Mouse (Mus musculus) forebrain, embryonic 12.5 days (tissue): ENCODE data around the gene Tigd3. TPM values are rescaled to one million over a fixed set of nuclear protein-coding genes. Genes with fewer than 3 reads are reported as not detected.

Experiments used
- ATAC-seq: fragments of 200-750 bp; cut with Nextera tagmentation; 2 replicates; pipeline ENCODE4 v1.8.0; 2017; ENCODE audit warnings: moderate TSS enrichment; ENCODE audit not compliant: low FRiP score
- H3K27ac ChIP-seq: fragments of 300-500 bp; sonication (generic); 2 replicates; pipeline ENCODE4 v1.5.1; 2016; ENCODE audit warnings: mild to moderate bottlenecking
- H3K27me3 ChIP-seq: fragments of 300-500 bp; sonication (generic); 2 replicates; pipeline ENCODE4 v1.6.1; 2016; ENCODE audit warnings: mild to moderate bottlenecking
- H3K36me3 ChIP-seq: fragments of 300-500 bp; sonication (generic); replicated peaks from 2 replicates; pipeline ENCODE4 v1.6.1; 2016; ENCODE audit warnings: mild to moderate bottlenecking
- H3K4me1 ChIP-seq: fragments of 300-500 bp; sonication (generic); 2 replicates; pipeline ENCODE4 v1.6.1; 2016
- H3K4me2 ChIP-seq: fragments of 300-500 bp; sonication (generic); 2 replicates; pipeline ENCODE4 v1.6.1; 2016; ENCODE audit warnings: mild to moderate bottlenecking, moderate library complexity
- H3K4me3 ChIP-seq: fragments of 300-500 bp; sonication (generic); replicated peaks from 2 replicates; pipeline ENCODE4 v1.5.1; 2016; ENCODE audit warnings: mild to moderate bottlenecking
- H3K9ac ChIP-seq: fragments of 300-500 bp; sonication (generic); 2 replicates; pipeline ENCODE4 v1.6.1; 2016; ENCODE audit warnings: mild to moderate bottlenecking
- H3K9me3 ChIP-seq: fragments of 300-500 bp; sonication (generic); 2 replicates; pipeline ENCODE4 v1.6.1; 2016
- WGBS: fragments of 180-500 bp; shearing (Covaris S2); methylation state at CpG from one replicate; pipeline ENCODE4 v1.1.7; 2016; 5-methylcytosine and 5-hydroxymethylcytosine counted together
- polyA plus RNA-seq: library from polyadenylated mRNA; unstranded; fragments of >200 nt; fragmentation: Nextera tagmentation; extraction: Ambion mirVana; gene quantifications from 2 replicates; pipeline ENCODE4 v1.2.1, GENCODE M21; 2016

Gene Tigd3
- 11.1 and 12.8 TPM in 2 replicates for polyA plus RNA-seq

DNA sequence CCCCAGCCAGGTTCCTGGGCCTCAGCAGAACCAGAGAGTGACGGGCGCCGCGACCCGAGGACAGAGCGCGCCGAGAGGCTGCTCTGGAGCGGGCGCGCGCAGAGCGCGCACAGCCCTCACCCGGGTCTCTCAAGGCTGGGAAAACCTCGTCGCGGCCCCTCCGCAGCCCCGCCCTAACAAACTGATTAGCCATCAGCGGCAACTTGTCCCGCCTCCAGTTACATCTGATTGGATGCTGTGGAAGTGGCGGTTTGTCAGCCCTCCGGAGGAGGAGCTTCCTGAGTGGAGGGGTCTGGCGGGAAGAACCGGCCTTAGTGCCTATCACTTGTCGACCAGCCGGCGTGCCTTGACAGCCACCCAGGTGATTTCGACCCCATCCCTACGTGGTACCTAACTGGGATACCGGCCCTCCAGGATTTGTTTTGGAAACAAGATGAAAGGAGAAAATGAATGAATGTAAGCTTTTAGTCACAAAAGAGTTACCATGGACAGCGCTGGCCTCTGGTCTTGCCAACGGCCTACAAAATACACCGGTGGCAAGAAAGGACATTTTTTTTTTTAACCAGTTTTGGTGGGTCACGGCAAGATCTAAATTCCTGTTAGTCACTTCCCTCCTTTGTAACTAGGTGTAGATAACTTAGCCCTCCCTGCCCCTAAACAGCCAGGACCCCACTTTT is at the start of gene Tigd3:
TSS of gene Tigd3 (minus strand) at position 148 of the 677 bp plus-strand sequence.
- H3K4me2 ChIP-seq, result peak within 1 kb of the TSS; percentile 80
- H3K9ac ChIP-seq, result peak within 1 kb of the TSS; percentile 94
- peaks cover 21% of the 10 kb centered on the region for H3K4me1 ChIP-seq
- peaks cover 49% of the 10 kb centered on the region for H3K36me3 ChIP-seq
- peak; percentile 98 for ATAC-seq
- WGBS, result 5% methylated on average over 36 of the region's 36 CpGs
- no peaks in the 10 kb centered on the region for H3K9me3 ChIP-seq
- H3K27me3 ChIP-seq, result no peaks in the 10 kb centered on the region
- H3K27ac ChIP-seq, result peak within 1 kb of the TSS; percentile 83
- H3K4me3 ChIP-seq, result peak within 1 kb of the TSS; percentile 70

DNA sequence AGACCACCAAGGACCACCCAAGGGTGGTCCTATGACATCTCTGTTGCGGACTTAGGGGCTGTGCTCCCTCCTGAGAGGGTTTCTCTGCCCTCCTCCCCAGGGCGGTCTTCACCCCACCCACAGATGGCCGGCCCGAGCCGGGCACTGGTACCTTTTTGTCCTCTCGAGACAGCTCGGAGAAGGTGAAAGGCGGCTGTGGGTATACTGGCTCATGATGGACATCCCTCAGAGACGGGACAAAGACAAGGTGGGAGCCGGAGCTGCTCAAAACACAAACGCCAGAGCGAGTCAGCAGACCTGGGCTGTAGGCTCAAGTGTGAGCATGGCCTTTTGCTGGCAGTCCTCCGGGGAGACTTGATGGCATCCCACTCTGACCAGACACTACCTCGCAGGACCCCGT is 49.5 kb upstream of the Tigd3 start:
- H3K27ac ChIP-seq, result no peak overlapping the region
- 94% methylated on average over 15 of the region's 15 CpGs for WGBS
- H3K4me1 ChIP-seq, result 0 out of 2 replicates have a peak, but pooled peaks cover under 1% of the 10 kb centered on the region
- ATAC-seq, result no peak
- no peak overlapping the region for H3K9ac ChIP-seq
- H3K36me3 ChIP-seq, result peaks cover 78% of the 10 kb centered on the region
- H3K9me3 ChIP-seq, result no peaks in the 10 kb centered on the region
- no peak overlapping the region for H3K4me2 ChIP-seq
- no peaks in the 10 kb centered on the region for H3K27me3 ChIP-seq
- no peak overlapping the region for H3K4me3 ChIP-seq

DNA sequence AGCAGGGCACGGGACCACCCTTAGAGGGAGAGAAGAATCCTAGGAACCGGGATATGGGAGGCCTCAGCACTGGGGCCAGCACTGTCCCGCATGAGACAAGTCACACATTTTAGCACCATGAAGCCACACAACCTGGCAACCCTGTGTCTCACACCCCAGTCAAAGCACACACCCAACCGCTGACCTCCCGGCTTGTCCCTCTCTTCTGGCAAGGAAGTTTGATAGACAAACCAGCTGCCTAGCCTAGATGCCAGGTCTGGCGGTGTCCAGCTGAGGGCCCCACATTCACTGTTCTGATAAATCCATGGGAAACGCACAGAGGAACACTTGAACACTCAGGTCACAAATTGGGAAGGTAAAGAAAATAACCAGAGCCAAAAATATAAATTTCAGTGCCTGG is 48.6 kb upstream of the Tigd3 start:
- no peak overlapping the region for H3K4me3 ChIP-seq
- no peak overlapping the region for H3K9ac ChIP-seq
- H3K36me3 ChIP-seq, result peaks cover 70% of the 10 kb centered on the region
- ATAC-seq, result no peak
- H3K9me3 ChIP-seq, result no peaks in the 10 kb centered on the region
- WGBS, result 91% methylated on average over 7 of the region's 7 CpGs
- no peak overlapping the region for H3K4me2 ChIP-seq
- H3K27me3 ChIP-seq, result no peaks in the 10 kb centered on the region
- no peak overlapping the region for H3K27ac ChIP-seq
- peaks cover 9% of the 10 kb centered on the region for H3K4me1 ChIP-seq

DNA sequence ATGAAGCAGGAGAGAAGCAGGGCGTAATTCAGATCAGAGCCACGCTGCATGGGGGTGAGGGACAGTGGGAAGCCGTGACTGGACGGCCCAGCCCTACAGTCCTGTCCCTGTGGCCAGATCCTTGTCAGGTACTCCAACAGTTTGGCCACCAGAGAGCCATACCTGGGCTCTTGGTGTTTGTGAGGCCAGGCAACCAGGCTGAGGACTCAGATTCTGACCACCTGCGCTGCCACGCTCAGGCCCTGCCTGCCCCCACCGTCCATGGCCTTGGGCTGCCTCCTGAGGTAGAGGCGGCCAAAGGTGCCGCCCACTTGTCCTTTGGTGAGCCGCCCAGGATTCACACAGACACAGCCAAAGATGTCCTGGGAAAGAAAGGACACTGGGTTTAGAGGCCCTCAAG is 46.7 kb upstream of the Tigd3 start:
- Histone ChIP-seq H3K9ac (no peak overlapping the region), H3K4me1 (peaks cover 14% of the 10 kb centered on the region), H3K4me3 (no peak overlapping the region), H3K4me2 (no peak overlapping the region), H3K9me3 (no peaks in the 10 kb centered on the region), H3K27me3 (no peaks in the 10 kb centered on the region), H3K27ac (0 out of 2 replicates have a peak overlapping the region, but pooled peaks have one; percentile 31), H3K36me3 (peaks cover 52% of the 10 kb centered on the region)
- ATAC-seq, result no peak
- WGBS, result 92% methylated on average over 10 of the region's 10 CpGs

DNA sequence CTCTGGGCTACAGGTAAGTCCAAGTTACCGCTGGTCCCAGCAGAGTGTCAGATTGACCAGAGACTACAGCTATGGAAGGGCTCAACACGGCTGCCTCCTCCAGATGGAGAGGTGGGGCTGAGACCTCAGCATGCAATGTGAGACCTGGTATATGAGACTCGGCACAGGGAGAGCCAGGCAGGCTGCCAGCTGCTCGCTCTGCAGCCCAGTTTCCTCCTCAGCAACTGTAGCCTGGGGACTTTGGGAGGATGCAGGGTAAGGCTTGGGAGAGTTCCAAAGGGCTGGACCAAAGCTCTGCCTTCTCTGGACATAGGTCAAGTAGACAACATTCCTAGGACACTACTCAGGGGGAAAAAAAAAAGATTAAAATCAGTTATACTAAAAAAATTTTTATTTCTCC is 46.2 kb upstream of the Tigd3 start:
- Histone ChIP-seq H3K9ac (no peak overlapping the region), H3K27ac (0 out of 2 replicates have a peak overlapping the region, but pooled peaks have one; percentile 50)
- ATAC-seq, result no peak

DNA sequence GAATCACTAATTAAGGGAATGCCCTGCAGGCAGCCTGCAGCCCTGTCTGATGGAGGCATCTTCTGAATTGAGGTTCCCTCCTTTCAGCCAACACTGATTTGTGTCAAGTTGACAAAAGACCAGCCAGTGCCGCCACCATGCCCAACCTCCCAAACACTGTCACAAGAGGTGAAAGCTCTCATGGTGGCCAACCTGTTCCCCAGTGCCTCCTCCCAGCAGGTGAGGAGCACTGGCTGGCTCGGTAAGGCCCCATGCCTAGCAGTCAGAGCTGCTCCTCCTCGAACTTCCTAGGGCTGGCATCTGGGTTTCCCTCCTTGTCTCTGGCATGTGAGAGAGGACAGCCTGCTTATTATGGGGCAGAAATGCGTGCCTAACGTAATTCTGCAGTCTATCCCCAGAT is 45.8 kb upstream of the Tigd3 start:
- H3K27me3 ChIP-seq, result no peaks in the 10 kb centered on the region
- H3K9ac ChIP-seq, result no peak overlapping the region
- no peak overlapping the region for H3K4me3 ChIP-seq
- no peak for ATAC-seq
- H3K27ac ChIP-seq, result peak overlapping the region; percentile 50; the same call in 1 of the 2 replicates
- peaks cover 42% of the 10 kb centered on the region for H3K36me3 ChIP-seq
- WGBS, result 85% methylated on average over 5 of the region's 5 CpGs
- H3K9me3 ChIP-seq, result no peaks in the 10 kb centered on the region
- peaks cover 17% of the 10 kb centered on the region for H3K4me1 ChIP-seq
- no peak overlapping the region for H3K4me2 ChIP-seq

More for the DNA sequence above, 46.2 kb upstream of the Tigd3 start:
- H3K4me3 ChIP-seq, result no peak overlapping the region
- H3K4me2 ChIP-seq, result no peak overlapping the region
- 80% methylated on average over 4 of the region's 4 CpGs for whole genome bisulfite sequencing
- H3K36me3 ChIP-seq, result peaks cover 47% of the 10 kb centered on the region
- H3K4me1 ChIP-seq, result peaks cover 17% of the 10 kb centered on the region
- no peaks in the 10 kb centered on the region for H3K27me3 ChIP-seq
- H3K9me3 ChIP-seq, result no peaks in the 10 kb centered on the region

DNA sequence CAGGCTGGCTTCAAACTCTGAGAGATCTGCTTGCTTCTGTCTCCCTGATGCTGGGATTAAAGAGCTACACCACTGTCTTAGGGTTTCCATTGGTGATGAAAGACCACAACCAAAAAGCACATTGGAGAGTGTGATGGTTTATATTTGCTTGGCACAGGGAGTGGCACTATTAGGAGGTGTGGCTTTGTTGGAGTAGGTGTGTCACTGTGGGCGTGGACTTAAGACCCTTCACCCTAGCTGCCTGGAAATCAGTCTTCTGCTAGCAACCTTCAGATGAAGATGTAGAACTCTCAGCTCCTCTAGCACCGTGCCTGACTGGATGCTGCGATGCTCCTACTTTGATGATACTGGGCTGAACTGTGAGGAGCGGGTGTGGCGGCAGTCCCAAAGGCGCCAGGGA is 44.6 kb upstream of the Tigd3 start:
- no peak overlapping the region for H3K4me2 ChIP-seq
- WGBS, result 95% methylated on average over 6 of the region's 6 CpGs
- H3K27ac ChIP-seq, result no peak overlapping the region
- no peaks in the 10 kb centered on the region for H3K9me3 ChIP-seq
- no peaks in the 10 kb centered on the region for H3K27me3 ChIP-seq
- H3K9ac ChIP-seq, result no peak overlapping the region
- ATAC-seq, result no peak
- H3K4me1 ChIP-seq, result peaks cover 17% of the 10 kb centered on the region
- H3K36me3 ChIP-seq, result peaks cover 32% of the 10 kb centered on the region
- H3K4me3 ChIP-seq, result no peak overlapping the region

DNA sequence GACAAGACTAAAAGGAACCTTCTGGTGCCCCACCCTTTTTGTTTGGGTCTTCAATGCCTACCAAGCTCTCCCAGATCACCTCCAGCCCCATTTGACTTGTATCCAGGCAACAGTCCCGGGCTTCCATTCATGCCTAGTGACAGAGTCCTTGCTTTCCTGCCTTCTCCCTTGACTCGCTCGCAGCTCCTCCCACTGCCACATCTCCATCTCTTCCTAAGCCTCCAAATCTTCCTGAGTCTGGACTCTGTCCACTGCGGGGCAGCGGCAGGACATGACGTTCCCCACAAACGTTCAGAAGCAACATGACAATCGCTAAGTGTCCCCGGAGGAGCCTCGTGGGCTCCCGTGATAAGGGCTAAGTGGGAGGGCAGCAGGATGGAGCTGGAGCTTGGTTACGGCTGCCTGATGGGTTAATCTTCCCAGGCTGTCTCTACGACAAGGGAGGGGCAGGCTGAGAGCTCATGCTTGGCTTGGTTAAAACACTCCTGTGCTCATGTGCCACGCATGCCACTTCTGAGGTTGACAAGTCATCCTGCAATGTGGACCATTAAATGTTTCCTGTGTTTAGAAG is 44.0 kb upstream of the Tigd3 start:
- Histone ChIP-seq H3K27ac (no peak overlapping the region), H3K4me2 (peak overlapping the region; percentile 13; the same call in 1 of the 2 replicates), H3K4me3 (no peak overlapping the region), H3K36me3 (peaks cover 31% of the 10 kb centered on the region), H3K4me1 (peaks cover 17% of the 10 kb centered on the region), H3K9ac (no peak overlapping the region), H3K27me3 (no peaks in the 10 kb centered on the region), H3K9me3 (no peaks in the 10 kb centered on the region)
- ATAC-seq, result no peak
- 41% methylated on average over 14 of the region's 14 CpGs for WGBS

DNA sequence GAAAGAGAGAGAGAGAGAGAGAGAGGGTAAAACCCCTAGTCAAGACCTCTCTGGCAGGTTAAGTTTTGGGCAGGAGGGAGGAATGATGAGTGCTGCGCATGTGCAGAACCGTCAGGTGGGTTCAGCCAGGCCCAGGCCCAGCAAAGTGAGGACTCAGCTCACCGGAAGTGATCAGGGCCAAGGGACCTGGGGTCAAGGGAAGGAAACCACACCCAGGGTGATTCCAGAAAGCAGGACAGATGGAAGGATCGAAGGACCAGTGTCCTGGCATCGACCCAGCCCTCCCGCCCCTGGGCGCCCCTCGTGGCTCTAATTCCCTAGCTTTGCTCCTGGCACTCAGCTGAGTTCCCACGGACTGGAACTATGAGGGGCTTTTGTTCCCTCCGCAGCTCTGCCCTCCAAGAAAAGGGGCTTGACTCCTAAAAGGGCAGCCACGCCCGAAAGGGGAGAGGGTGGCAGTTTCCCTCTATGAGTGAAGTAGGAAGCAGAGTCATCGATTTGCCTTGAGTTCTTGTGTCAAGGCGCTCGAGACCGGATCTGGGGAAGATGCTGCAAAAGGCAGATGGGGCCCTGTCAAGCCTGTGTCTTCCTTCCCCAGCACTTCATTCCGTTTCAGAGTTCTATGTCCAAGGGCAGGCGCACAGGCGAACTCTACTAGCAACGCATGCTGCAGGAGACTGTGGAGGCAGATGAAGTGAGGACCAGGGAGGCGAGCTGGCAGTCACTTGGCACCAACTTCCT is 43.3 kb upstream of the Tigd3 start:
- H3K9me3 ChIP-seq, result no peaks in the 10 kb centered on the region
- H3K27ac ChIP-seq, result peak overlapping the region; percentile 32; the same call in 1 of the 2 replicates
- H3K4me2 ChIP-seq, result no peak overlapping the region
- peaks cover 17% of the 10 kb centered on the region for H3K4me1 ChIP-seq
- H3K36me3 ChIP-seq, result peaks cover 25% of the 10 kb centered on the region
- 75% methylated on average over 21 of the region's 21 CpGs for WGBS
- no peaks in the 10 kb centered on the region for H3K27me3 ChIP-seq
- no peak overlapping the region for H3K4me3 ChIP-seq
- no peak for ATAC-seq
- H3K9ac ChIP-seq, result no peak overlapping the region

DNA sequence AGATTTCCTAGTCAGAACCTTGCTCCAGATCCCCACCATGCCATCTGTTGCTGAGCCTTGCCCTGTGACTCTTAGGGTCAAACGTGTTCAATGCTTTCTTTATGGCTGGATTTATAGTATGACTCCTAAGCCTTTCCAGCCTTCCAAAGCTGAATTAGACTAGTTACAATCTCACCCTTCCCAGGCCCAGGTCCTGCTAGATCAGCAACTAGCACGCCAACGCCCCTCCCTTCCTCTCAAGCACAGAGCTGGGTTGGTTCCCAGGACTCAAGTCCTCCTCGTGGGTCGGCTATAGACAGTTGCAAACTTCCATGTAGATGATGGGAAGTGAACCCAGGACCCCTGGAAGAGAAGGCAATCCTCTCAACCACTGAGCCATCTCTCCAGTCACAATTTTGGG is 41.7 kb upstream of the Tigd3 start:
- Histone ChIP-seq H3K4me1 (peaks cover 17% of the 10 kb centered on the region), H3K9ac (no peak overlapping the region), H3K4me3 (no peak overlapping the region), H3K9me3 (no peaks in the 10 kb centered on the region), H3K27me3 (no peaks in the 10 kb centered on the region), H3K27ac (no peak overlapping the region), H3K36me3 (peaks cover 12% of the 10 kb centered on the region), H3K4me2 (no peak overlapping the region)
- WGBS, result 84% methylated on average over 5 of the region's 5 CpGs
- ATAC-seq, result no peak

DNA sequence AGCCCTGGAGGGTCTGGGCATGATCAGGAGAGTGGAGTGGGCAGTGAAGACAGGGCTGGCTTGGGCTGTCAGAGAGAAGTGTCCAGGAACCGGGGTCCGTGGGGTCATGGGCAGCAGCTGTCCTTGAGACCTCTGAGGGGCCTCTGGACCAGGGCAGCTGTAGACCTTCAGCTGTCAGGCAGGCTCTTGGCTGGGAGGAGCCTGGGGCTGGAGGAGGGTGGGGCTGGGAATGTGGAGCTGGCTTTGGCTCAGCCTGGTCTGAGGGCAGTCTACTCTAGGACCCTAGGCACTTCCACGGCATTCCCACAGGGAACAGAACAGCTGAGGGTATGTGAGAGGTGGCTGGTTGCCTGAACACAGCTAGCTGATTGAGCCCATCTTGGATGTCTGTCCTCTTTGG is 41.3 kb upstream of the Tigd3 start:
- no peak overlapping the region for H3K4me3 ChIP-seq
- no peak overlapping the region for H3K27ac ChIP-seq

More for the DNA sequence above, 41.3 kb upstream of the Tigd3 start:
- 63% methylated on average over 3 of the region's 3 CpGs for WGBS
- no peak for ATAC-seq
- Histone ChIP-seq H3K9me3 (no peaks in the 10 kb centered on the region), H3K4me2 (no peak overlapping the region), H3K4me1 (peaks cover 17% of the 10 kb centered on the region), H3K27me3 (no peaks in the 10 kb centered on the region), H3K36me3 (peaks cover 9% of the 10 kb centered on the region), H3K9ac (no peak overlapping the region)
